Mouse (Mus musculus): ENCODE data around the gene Fam47e. TPM values are rescaled to one million over a fixed set of nuclear protein-coding genes. Genes with fewer than 3 reads are reported as not detected.

Gene Fam47e
- polyA plus RNA-seq, 1 experiment from 2014 or later = not detected

Other genes with a start within 250 kb of the Fam47e start
- 44.1 and 45.3 TPM in 2 replicates for gene Sdad1, start 244.6 kb upstream of the Fam47e start, polyA plus RNA-seq (2014; fragmentation: Nextera tagmentation; extraction: Ambion mirVana)
- not detected in 2 replicates for gene Cxcl9, start 227.0 kb upstream of the Fam47e start, polyA plus RNA-seq (2014; fragmentation: Nextera tagmentation; extraction: Ambion mirVana)
- 1.8 and 2.5 TPM in 2 replicates for gene Art3, start 223.2 kb upstream of the Fam47e start, polyA plus RNA-seq (2014; fragmentation: Nextera tagmentation; extraction: Ambion mirVana)
- gene Cxcl10, start 206.2 kb upstream of the Fam47e start, polyA plus RNA-seq (2014; fragmentation: Nextera tagmentation; extraction: Ambion mirVana) = 1.2 and 1.3 TPM in 2 replicates
- 77.4 and 77.5 TPM in 2 replicates for gene Nup54, start 119.8 kb upstream of the Fam47e start, polyA plus RNA-seq (2014; fragmentation: Nextera tagmentation; extraction: Ambion mirVana)
- 6.3 and 7.0 TPM in 2 replicates for gene Scarb2, start 48.2 kb upstream of the Fam47e start, polyA plus RNA-seq (2014; fragmentation: Nextera tagmentation; extraction: Ambion mirVana)
- 7.6 TPM in 2 replicates for gene Stbd1, start 48.0 kb downstream of the Fam47e start, polyA plus RNA-seq (2014; fragmentation: Nextera tagmentation; extraction: Ambion mirVana)
- gene Ccdc158, start 120.2 kb downstream of the Fam47e start, polyA plus RNA-seq (2014; fragmentation: Nextera tagmentation; extraction: Ambion mirVana) = 0.62 and 0.69 TPM in 2 replicates
- gene Shroom3, start 128.4 kb downstream of the Fam47e start, polyA plus RNA-seq (2014; fragmentation: Nextera tagmentation; extraction: Ambion mirVana) = 3.8 and 5.8 TPM in 2 replicates

Measured in limb, embryonic 11.5 days (tissue).